Mouse (Mus musculus) heart, adult 11 months (tissue): Measurements from ENCODE around the gene Rtcb.

Experiments used
- DNase-seq: peaks from one replicate; pipeline ENCODE4 v3.0.0; 2022

Gene Rtcb

GRCm38 (mm10) chr10:85957464-85957950 lies at the start of gene Rtcb:
TSS of gene Rtcb (minus strand) at chr10:85957823.
- peak; percentile 99 for DNase-seq

GRCm38 (mm10) chr10:86006455-86006854 lies 48.8 kb upstream of the Rtcb start:
- DNase-seq, result peak; percentile 48

GRCm38 (mm10) chr10:86000447-86000846 lies 42.8 kb upstream of the Rtcb start:
- DNase-seq, result no peak

- no peak for DNase-seq
Observed at GRCm38 (mm10) chr10:85994543-85995104, 37.0 kb upstream of the Rtcb start.

GRCm38 (mm10) chr10:85993836-85994235 lies 36.2 kb upstream of the Rtcb start:
- DNase-seq, result peak; percentile 55

GRCm38 (mm10) chr10:85992412-85992811 lies 34.8 kb upstream of the Rtcb start:
- DNase-seq, result peak; percentile 61

- DNase-seq, result peak; percentile 83
Observed at GRCm38 (mm10) chr10:85989412-85990115, 31.9 kb upstream of the Rtcb start.

- DNase-seq, result peak; percentile 84
Observed at GRCm38 (mm10) chr10:85972915-85973314, 15.3 kb upstream of the Rtcb start.

- DNase-seq, result peak; percentile 79
Observed at GRCm38 (mm10) chr10:85971826-85972225, 14.2 kb upstream of the Rtcb start.

GRCm38 (mm10) chr10:85969894-85970620 lies 12.4 kb upstream of the Rtcb start:
- DNase-seq, result peak; percentile 85

GRCm38 (mm10) chr10:85968731-85969130 lies 11.1 kb upstream of the Rtcb start:
- peak; percentile 70 for DNase-seq

- peak; percentile 95 for DNase-seq
Observed at GRCm38 (mm10) chr10:85968157-85968634, 10.6 kb upstream of the Rtcb start.

- peak; percentile 69 for DNase-seq
Observed at GRCm38 (mm10) chr10:85967411-85968156, 10.0 kb upstream of the Rtcb start.

GRCm38 (mm10) chr10:85966476-85966875 lies 8.9 kb upstream of the Rtcb start:
- DNase-seq, result peak; percentile 58

GRCm38 (mm10) chr10:85964316-85964715 lies 6.7 kb upstream of the Rtcb start:
- peak; percentile 74 for DNase-seq

GRCm38 (mm10) chr10:85962897-85963296 lies 5.3 kb upstream of the Rtcb start:
- DNase-seq, result peak; percentile 86

- peak; percentile 63 for DNase-seq
Observed at GRCm38 (mm10) chr10:85956871-85957419, 678 bp downstream of the Rtcb start.

GRCm38 (mm10) chr10:85954429-85954828 lies 3.2 kb downstream of the Rtcb start:
- no peak for DNase-seq

GRCm38 (mm10) chr10:85953401-85953800 lies 4.2 kb downstream of the Rtcb start:
- DNase-seq, result no peak

- DNase-seq, result no peak
Observed at GRCm38 (mm10) chr10:85951765-85952443, 5.7 kb downstream of the Rtcb start.

GRCm38 (mm10) chr10:85948483-85949196 lies 9.0 kb downstream of the Rtcb start:
- no peak for DNase-seq
